Mouse (Mus musculus) cerebellum, adult 11 months (tissue): ENCODE data around the gene Clasp1.

Source experiments
- DNase-seq: peaks from one replicate; pipeline ENCODE4 v3.0.0; 2022

Clasp1 gene

DNA sequence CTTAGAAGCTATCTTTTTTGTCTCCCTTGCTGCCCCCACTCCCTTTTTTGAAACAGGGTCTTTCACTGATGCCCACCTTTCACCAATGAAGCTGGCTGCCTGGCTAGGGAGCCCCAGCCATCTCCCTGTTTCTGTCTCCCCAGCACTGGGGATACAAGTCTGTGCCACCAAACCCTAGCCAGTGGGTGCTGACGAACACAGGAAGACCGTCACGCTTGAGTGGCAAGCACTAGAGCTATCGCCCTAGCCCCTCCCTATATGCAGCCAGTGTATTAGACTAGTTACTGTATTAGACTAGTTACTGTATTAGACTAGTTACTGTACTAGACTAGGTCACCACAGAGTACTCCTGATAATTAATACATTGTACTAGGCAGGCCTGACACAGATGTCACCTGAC, 66.0 kb downstream of the Clasp1 start:
- no peak for DNase-seq

DNA sequence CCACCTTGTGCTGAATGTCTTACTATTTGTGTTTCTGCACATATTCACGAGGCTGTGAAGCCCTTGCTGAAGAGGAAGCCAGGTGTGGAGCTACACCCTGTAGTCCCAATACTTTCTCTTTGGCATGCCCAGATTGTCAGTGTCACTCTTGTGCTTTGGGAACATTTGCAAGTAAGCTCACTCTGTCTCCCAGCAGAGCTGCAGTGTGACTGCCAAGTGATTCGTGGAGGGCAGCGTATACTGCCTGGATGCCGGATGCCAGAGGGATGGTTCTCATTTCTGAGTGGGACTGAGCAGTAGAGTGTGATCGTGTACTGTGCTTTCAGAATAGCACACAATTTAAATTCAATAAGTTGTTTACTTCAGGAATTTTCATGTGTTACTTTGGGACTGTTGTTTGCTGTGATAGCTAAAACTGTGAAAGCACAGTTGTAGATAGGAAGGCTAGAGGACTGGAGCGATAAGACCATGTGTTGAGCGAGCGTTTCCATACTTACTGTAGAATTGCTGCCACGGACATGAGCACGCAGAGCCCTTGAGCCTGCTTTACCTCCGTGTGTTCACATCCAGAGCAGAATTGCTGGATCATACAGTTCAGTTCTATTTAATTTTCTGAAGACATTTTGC, 68.5 kb downstream of the Clasp1 start:
- no peak for DNase-seq

- DNase-seq, result no peak
Measured at GRCm38 (mm10) chr1:118457883-118458259, 69.0 kb downstream of the Clasp1 start.

DNA sequence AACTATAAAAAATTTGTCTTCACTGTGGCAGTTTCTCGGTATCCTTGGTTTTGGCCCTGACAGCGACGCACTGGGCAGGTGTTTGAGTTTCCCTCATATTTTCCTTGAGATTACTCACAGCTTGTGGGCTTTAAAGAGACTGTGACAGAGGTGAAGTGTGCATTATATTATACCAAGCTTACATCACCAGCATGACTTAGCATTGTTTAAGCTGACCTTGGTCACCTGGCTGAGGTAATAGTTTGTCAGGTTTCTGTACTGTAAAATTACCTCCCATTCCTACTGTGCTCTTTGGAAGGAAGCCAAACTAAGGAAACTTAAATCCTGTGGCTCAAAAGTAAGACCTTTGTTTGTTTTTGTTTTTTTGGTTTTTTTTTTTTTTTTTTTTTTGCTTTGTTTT, 69.4 kb downstream of the Clasp1 start:
- no peak for DNase-seq

DNA sequence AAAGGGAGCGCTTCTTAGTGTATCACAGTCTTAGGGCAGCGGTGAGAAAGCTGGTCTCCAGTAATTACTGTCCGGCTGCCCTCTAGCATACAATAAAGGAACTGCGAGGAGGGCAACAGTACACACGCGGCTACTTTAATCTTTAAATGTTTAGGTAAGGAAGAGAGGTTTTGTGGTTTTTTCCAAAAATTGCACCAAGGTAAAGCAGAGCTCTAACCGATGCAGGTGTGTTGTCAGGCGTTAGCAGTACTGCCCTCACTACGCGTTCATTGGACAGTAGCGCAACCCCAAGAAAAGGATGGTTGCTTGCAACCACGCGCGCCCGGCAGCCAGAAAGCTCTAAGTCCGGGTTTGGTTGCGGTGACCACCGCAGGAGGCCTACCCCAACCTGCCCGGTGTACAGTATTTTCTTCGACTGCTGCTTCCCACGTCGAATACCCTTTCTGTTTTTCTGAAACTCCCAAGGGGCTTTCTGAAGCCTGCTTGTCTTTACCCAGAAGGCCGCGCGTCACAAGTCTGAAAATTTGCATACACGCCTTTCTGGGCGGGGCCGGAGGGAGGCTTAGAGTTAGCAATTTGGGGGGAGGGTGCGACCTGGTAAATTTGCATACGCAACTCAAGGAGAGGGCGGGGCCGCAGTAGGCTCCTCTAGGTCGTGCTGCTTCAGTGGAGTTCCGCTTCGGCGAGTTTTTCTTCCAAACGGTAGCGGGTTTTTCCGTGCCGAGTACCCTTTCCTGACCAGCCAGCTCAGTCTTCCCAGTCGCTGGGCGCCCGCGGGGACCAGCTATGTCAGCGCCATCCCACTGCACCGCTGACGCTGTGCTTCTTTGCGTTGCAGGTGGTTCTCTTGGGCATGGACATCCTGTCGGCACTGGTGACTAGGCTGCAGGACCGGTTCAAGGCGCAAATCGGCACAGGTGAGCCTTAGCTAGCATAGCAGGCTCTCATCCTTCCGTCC, 70.4 kb downstream of the Clasp1 start:
- peak; percentile 92 for DNase-seq

GRCm38 (mm10) chr1:118460716-118461115, 71.9 kb downstream of the Clasp1 start:
- DNase-seq, result no peak

- no peak for DNase-seq
Measured at GRCm38 (mm10) chr1:118466041-118466440, 77.2 kb downstream of the Clasp1 start.

GRCm38 (mm10) chr1:118472386-118472785, 83.5 kb downstream of the Clasp1 start:
- DNase-seq, result no peak

GRCm38 (mm10) chr1:118476919-118477318, 88.1 kb downstream of the Clasp1 start:
- no peak for DNase-seq

DNA sequence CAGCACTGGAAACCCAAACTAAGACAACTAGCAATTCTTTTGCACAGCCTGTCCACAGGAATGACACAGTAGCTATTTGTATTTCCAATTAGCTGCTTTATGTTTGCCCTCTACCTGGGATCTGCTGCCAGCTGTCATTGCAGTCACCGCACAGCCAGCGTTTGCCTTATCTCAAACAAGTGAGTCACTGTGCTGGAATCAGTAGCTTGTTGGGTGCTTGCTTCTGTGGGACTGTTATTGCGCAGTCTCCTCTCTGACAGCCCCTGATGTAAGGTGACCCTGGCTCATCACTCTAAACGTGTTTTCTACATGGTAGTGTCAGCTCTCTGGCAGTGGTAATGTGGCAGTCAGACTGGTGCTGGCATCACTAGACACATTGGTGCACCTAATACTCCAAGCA, 90.4 kb downstream of the Clasp1 start:
- no peak for DNase-seq

DNA sequence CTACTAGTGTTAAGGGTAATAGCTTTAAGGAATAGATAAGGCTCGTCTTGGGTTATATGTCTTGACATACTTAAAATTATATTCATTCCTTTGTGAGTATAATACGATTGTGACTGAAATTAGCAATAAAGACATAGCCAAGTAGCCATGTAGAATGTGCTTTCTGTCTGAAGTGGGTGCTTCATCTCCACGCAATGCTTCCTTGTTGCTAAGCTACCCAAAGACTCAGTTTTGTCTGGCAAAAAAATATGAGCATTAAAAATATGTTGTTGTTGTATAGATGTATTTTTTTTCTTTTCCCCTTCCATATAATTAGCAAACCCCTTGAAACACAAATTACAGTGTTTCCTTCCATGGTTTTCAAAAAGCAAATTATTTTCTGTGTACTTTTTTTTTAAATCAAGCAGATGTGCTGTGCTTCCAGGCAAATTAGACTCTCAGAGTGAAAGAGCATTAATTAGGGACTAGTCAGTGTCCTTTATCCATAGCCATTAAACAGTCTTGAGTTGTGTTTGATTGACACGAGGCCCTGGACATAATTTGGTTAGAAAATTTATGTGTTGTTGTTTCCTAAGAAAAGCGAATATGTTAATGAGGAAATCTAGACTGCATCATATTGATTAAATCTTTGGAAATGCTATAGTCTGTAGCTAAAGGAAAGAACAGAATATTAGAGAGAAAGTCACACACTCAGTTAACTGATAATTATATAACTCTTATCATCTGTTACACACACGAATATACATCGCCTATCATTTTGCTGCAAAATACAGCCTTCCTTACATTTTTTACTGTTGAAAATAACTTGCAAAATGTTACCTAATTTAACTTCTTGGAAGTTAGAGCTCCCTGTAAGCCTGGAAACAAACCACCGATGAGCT, 91.9 kb downstream of the Clasp1 start:
- DNase-seq, result no peak

DNA sequence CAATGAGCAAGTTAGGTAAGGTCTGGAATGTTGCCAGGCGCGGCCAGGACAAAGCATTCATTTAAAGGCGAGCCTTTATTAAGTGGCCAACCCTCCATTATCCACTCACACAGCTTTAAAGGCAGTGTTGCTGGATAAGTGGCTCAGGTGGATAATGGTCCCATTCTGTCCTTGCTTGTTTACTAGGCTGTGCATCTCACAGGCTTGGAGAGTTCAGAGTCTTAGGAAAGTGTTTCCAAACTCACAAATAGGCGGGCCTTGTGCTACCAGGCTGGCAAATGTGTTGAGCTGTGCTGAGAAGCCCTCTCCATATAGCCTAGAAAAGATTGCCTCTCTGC, 92.5 kb downstream of the Clasp1 start:
- DNase-seq, result no peak

DNA sequence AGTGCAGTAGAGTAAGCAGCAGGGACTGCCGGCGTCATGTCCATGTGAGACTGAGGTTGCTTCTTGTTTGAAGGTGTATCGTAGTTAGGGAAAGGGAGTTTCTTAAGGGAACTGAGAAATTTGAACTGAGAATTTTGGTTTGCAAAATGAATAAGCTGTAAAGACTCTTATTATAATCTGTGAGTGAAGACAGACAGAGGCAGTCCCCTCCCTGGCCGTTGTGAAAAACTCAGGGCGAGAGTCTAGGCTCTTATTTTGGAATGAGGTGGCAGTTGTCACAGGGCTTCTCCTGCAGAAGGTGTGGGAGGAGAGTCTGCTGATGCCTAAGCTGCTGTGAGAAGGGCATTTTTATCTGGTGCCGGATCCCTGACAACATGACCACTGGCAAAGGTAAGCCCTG, 92.8 kb downstream of the Clasp1 start:
- no peak for DNase-seq

DNA sequence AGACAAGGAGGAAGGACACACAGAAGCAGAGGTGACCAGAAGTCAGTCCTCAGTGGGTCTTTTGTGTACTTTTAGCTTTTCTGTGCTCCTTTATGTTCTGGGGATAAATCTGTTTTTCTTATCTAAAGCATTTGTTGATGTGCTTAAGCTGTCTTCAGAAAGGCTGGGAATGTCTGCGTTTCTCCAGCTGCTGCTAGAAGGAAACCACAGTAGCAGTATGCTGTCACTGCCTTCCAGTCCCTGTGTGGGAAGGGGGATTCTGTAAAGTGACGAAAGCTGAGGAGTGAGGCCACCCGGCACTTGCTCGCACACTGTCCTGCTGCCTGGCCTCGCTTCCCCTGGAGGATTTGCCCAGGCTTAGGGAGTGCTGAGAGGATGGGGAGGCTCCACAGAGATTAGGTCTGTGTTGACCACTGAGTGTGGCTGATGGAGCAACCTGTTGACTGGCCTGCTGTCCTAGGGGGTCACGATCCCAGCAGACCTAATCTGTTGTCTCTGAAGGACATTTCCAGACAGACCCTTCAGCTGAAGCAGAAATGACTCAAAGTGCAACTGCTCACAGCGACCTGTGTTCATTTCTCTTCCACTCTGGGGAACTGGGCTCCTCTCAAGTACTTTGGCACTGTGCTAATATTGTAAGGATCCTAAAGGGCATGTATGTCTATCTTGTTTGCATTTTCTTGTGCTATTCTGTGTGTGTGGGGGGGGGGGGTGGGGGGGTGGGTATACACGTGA, 93.6 kb downstream of the Clasp1 start:
- no peak for DNase-seq

GRCm38 (mm10) chr1:118483504-118484096, 94.7 kb downstream of the Clasp1 start:
- DNase-seq, result no peak

DNA sequence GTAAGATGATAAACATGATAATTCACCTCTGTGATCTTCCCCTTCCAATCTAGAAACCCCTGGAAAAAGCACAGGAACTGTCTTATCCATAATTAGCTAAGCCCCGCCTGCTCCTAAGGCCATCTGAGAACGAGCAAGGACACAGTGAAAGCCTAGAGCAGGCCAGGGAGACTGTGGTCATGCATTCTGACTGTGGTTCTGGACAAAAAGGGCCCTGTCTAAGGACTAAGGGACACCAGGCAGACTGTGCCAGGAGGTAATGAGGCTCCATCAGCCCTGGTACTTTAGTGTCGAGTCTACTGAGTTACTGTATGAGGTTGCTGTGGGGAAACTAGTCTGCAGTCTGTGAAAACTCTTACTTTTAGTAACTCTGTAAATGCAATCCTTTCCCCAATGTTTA, 96.7 kb downstream of the Clasp1 start:
- no peak for DNase-seq

DNA sequence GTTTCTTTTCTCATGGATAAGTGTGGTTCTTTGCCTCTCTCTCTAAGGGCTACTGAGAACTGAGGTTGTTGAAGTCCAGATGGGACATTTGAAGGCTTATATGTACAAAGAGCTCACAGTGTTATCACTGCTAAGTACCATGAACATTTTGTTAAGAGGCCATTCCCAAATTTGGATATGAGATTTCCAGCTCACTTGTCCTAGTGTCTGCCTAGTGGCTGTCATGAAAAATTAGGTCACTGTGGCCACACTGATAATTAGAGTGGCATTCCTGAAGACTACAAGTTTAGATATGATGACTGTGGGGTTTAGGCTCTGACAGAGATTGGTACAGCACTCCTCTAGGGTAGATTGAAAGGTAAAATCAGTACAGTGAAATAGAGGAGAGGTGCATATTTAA, 97.2 kb downstream of the Clasp1 start:
- no peak for DNase-seq

GRCm38 (mm10) chr1:118492811-118493210, 104.0 kb downstream of the Clasp1 start:
- no peak for DNase-seq

DNA sequence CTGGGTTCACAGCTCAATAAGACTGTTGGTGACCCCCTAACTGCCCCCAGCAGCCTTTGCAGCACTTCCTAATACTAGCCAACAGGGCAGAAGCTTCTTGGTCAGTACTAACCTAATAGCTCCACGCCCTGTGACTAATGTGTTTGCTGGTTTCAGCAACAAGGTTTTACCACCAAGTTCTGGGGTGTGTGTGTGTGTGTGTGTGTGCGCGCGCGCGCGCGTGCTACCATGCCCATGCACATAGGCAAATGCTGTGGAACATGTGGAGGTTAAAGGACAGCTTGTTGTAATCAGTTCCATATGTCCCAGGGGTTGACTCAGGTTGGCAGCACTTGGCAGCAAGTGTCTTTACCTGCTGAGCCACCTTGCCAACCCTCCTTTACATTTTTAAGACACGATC, 105.7 kb downstream of the Clasp1 start:
- DNase-seq, result no peak

- DNase-seq, result peak; percentile 70
Measured at GRCm38 (mm10) chr1:118498311-118498710, 109.5 kb downstream of the Clasp1 start.

DNA sequence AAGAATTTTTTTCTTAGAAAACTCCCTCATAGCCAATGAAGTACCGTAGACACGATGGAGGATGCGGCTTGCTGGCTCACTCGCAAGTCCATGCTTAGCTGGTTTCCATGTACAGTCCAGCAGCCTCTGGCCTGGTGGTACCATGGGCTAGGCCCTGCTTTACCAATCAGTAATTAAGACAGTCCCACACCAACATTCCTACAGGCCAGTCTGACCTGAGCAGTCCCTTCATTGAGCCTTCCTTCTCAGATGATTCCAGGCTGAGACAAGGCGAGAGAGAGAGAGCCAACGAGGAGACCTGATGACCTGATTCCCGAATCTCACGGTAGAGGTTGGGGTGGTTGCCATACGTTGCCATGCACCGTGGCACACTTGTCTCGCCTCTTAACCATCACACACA, 111.7 kb downstream of the Clasp1 start:
- no peak for DNase-seq

DNA sequence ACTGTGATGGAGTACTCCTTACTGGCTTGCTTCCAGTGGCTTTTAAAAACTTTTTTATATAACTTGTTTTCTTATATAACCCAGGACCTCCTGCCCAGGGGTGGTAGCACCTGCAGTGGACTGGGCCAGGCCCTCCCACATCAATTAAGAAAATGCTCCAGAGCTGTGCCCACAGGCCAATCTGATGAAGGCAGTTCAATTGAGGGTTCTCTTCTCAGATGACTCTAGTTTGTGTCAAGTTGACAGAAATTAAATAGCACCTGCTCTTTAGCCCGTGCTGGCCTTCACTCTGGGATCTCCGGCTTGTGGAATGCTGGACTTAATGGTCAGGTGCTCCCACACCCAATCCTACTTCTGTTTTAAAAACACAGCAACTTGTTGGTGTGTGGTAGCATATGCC, 112.8 kb downstream of the Clasp1 start:
- no peak for DNase-seq
